Mouse (Mus musculus) left cerebral cortex, adult 11 months (tissue): ENCODE results near the gene Cdk14.
A peak's percentile ranks its signal among the peaks of the same experiment; 100 is the strongest.

Experiments
- DNase-seq: peaks from one replicate; pipeline ENCODE4 v3.0.0; 2022; ENCODE audit warnings: low spot score

The Cdk14 gene

DNA sequence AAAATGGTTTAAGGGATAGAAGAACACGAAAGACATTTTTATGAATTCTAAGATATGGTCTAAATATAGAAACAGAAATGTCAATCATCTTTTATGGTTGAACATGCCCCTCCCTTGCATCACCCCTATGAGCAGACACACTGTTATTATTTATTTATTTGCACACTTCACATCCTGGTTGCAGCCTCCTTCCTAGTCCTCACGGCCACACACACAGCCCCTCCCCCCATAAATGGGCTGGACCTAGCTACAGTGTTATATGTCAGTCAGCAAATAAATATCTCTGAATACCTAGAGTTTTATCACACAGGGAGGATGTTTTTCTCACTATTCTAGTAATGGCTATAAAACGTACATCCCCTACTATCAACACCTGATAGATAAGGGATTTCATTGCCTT lies 633.3 kb downstream of the Cdk14 start:
- no peak for DNase-seq

GRCm38 (mm10) chr5:4778274-4778673 lies 641.8 kb downstream of the Cdk14 start:
- DNase-seq = no peak

- no peak for DNase-seq
Observed at GRCm38 (mm10) chr5:4776495-4776894, 643.6 kb downstream of the Cdk14 start.

DNA sequence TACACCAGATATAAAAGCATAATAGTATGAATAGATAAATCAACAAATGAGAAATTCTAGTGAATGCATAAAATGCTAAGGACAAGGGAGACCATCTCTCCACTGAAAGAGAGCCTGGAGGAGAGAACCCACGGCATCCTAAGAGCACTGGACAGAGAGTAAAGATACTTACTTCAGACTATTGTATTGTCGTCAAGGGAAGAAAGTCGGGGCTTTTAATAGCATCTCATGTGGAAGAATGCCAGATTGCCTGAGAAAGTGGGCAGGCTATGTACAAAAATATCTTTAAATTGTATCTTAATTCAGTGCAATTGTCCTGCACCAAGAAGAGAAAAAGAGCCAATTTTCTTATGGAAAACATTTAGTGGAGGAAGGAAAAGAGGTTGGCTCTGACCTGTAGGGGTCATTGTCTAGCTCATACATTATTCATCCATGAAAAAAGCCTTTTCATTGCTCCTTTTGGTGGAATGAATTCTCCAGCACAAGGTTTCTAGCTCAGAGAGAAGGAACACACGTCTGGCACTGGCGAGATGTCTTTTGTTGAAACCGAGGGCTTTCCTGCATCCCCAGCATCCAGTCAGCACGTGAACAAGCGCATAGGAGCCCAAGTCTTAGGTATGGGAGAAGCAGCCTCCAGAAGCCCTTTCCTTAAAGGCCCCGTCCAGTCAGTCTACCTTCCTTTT lies 646.9 kb downstream of the Cdk14 start:
- DNase-seq = no peak

GRCm38 (mm10) chr5:4770609-4771008 lies 649.5 kb downstream of the Cdk14 start:
- no peak for DNase-seq

GRCm38 (mm10) chr5:4767896-4768295 lies 652.2 kb downstream of the Cdk14 start:
- DNase-seq = no peak

DNA sequence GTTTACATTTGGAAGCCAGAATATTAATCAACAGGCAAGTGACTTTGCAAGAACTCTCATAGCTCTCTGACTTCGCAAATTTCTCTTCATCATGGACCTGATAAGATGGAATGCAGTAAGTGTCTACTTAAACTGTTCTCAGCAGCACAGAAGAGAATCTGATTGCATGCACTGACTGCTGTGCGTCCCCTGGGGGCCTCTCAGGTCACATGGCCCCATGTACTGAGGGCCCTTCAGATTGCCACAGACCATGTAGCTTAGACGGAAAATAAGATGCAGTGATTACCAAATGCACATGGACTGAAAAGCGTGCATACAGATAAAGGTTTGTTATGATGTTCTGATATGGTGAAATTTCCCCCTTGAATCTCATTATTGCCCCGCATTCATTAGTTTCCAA lies 653.4 kb downstream of the Cdk14 start:
- DNase-seq = no peak

DNA sequence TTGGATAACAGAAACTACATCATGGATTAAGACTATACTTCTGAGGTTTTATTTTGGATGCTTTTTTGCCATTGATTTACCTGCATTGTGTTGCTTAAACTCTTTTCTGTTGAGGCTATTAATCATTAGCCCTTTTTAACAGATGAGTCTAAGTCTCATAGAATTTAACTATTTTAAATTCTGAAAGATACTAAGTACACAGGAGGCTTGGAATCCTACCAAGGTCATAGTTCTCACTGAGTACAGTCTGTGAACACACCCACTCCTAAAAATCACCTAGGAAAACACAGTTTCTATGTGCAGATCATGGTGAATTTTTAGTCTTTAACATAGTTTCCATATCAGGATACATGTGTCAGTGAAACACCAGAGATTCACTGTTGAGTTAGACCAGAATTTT lies 658.2 kb downstream of the Cdk14 start:
- no peak for DNase-seq

DNA sequence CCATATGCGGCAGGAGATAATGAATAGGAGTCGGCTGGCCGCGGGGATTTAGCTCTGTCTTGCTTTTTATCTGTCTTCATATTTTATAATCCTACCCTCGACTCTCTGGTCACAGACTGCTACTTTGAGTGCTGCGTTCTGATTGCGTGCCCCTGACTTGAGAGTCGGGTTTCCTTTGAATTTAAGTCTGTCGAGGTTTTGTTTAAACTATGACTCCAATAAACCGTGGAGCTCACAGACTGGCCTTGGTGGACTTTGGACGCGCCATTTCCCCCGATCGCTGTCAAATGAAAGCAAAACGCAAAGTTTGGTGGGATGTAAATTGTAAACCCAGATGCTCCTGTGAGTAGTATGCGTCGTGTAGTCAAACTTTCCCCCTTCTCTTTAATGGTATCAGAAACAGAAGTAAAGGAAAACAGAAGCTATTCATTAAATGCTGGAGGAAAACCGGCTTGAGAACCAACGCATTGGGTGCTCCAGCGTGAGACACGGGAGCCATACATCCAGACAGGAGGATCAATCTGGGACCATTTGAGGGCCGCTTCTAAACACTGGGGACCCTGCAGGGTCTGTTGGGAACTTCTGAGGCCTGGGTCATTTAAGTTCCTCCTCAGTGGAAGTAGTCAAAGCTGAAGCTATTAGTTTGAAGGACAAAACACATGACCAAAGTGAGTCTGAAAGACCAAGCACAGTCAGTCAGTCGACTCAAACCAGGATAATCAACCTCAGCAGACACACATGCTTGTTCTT lies 661.6 kb downstream of the Cdk14 start:
- no peak for DNase-seq

DNA sequence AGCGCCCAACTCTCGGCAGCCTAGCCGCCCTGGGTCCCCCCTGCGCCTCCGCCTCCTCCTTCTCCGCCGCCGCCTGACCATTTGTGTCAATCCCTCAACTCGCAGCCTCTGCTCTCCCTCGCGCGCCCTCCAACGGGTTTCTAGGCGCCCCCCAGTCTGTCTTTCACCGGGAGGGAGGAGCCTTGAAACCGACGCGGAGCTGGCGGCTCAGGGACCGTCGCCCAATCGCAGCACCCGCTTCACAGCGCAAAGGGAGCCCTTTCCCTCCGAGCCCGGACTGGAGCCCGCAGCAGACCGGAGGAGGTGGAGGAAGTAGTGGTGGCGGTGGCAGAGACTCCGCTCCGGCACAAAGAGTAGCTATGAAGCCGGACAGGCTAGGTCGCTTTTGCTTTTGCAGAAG lies 662.2 kb downstream of the Cdk14 start, which contains the start of gene Fzd1:
Gene Fzd1 (minus strand): TSS at position 134 of the 400 bp plus-strand sequence.
- peak; percentile 70 for DNase-seq

- DNase-seq = no peak
Observed at GRCm38 (mm10) chr5:4756871-4757711, 663.0 kb downstream of the Cdk14 start.

- no peak for DNase-seq
Observed at GRCm38 (mm10) chr5:4756001-4756681, 664.0 kb downstream of the Cdk14 start.

GRCm38 (mm10) chr5:4755326-4755725 lies 664.8 kb downstream of the Cdk14 start:
- DNase-seq = no peak

DNA sequence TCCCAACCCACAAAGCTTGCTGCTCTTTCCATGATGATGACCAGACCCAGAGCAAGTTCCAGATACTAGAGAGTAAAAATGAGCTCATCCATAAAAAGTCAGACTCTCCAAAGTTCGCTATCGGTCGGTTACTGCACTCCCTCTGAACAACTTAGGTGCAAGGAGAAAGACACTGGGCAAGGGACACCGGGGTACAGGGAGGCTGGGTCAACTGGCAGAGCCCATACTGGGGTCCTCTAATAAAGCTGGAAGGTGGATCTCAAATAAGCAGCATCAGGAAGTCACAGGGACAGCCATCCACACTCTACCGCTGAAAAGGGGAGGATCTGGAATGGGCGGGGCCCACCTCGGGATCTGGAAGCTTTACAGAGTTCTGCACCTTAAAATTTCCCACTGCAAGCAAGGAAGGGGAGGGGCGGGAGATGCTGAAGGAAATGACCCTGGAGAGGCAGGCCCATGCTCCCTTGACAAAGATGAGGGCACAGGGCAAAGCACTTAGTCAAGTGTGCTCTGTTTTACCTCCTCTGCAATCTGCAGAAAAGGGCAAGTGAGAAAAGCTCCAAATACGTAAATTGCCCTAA lies 665.3 kb downstream of the Cdk14 start:
- no peak for DNase-seq
